In the genomic region with DNA sequence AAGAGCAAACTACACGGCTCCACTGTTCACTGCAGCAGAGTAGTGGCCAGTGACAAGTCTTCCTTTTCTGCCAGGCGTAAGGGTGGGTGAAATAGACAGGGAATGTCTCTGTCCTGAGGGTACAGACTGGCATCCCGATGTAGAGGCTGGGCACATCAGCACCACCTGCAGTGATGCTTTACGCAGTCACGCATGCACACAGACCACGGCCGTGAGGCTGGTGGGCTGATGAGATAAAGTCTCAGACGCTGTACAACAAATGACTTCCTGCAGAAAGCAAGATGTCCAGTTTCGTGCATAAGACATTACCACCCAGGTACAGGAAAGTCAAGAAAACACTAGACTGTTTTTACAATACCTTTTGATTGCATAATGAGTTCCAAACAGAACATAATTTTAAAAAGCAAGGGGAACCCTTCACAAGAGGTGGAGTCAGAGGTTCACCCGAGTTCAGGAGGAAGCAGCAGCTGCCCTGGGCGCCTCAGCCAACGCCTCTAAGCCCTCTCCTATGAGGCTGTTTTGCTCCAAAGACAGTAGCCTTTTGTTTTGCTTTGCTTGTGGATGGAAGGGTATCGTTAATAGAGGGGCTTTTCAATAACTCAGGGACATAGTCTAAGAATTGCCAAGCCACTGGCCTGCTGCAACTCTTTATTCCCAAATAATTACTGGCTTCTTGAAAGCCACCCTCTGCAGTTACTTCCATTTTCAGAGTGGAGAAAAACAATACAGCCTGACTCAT, we compare ENCODE assay signal across 12 mouse cellular contexts. TPM values are rescaled to one million over a fixed set of nuclear protein-coding genes. Genes with fewer than 3 reads are reported as not detected.
DNase-seq lines count a peak whose midpoint lies in the region; ATAC-seq and TF ChIP-seq lines count a peak whose summit lies in the region.
"Had no signal": no experiment of that assay in that cellular context is flagged by ENCODE, and none has a peak within 500 bp of the region (broad histone marks: within the 10 kb centered on the region; RNA-seq: fewer than 3 reads in every experiment).

No protein-coding gene starts in this region.

- H3K27me3 ChIP-seq in hindbrain, embryonic 10.5 days (ENCODE audit: insufficient read depth, poor library complexity, severe bottlenecking) = no peaks in the 10 kb centered on the region
- no peaks in the 10 kb centered on the region for H3K27me3 ChIP-seq in hindbrain, embryonic 12.5 days
- H3K27me3 ChIP-seq: CH12.LX had no signal

- peaks cover 88% of the 10 kb centered on the region for H3K79me2 ChIP-seq in macrophage (ENCODE audit: inconsistent target)

- TF ChIP-seq CTCF in embryonic fibroblast, embryonic 13.5 days (IDR thresholded peaks at IDR 0.05; ENCODE audit: borderline replicate concordance, insufficient read depth, low read length) = no peak

- WGBS in hindbrain, embryonic 10.5 days = 68% methylated on average over 13 of the region's 13 CpGs
- WGBS in hindbrain, embryonic 12.5 days = 61% methylated on average over 13 of the region's 13 CpGs
- WGBS in macrophage (ENCODE audit: missing documents) = 17% methylated on average over 13 of the region's 13 CpGs

- peak overlapping the region; percentile 50; the same call in 1 of the 2 replicates for H3K27ac ChIP-seq in hindbrain, embryonic 10.5 days
- H3K27ac ChIP-seq in hindbrain, embryonic 12.5 days = no peak overlapping the region; the same call in 1 of the 2 replicates
- H3K27ac ChIP-seq in embryonic fibroblast, embryonic 13.5 days (ENCODE audit: insufficient read depth, low read length) = peak overlapping the region; percentile 17; the same call in 1 of the 2 replicates
- H3K27ac ChIP-seq in macrophage = peak overlapping the region; percentile 90

- no peak overlapping the region for H3K9ac ChIP-seq in hindbrain, embryonic 12.5 days

- H3K4me3 ChIP-seq in hindbrain, embryonic 10.5 days = no peak overlapping the region
- H3K4me3 ChIP-seq in hindbrain, embryonic 12.5 days = no peak overlapping the region
- no peak overlapping the region for H3K4me3 ChIP-seq in embryonic fibroblast, embryonic 13.5 days (ENCODE audit: insufficient read depth, low read length)
- no peak overlapping the region; the same call in 1 of the 2 replicates for H3K4me3 ChIP-seq in macrophage (ENCODE audit: inconsistent target)

- H3K9me3 ChIP-seq in hindbrain, embryonic 10.5 days = no peaks in the 10 kb centered on the region
- no peaks in the 10 kb centered on the region for H3K9me3 ChIP-seq in hindbrain, embryonic 12.5 days (replicated peaks)

- no peak overlapping the region for H3K4me2 ChIP-seq in hindbrain, embryonic 12.5 days (replicated peaks)

- no peaks in the 10 kb centered on the region for H3K36me3 ChIP-seq in hindbrain, embryonic 10.5 days
- no peaks in the 10 kb centered on the region for H3K36me3 ChIP-seq in hindbrain, embryonic 12.5 days
- H3K36me3 ChIP-seq in macrophage (ENCODE audit: inconsistent target) = no peaks in the 10 kb centered on the region

- no peak for TF ChIP-seq POLR2A in embryonic fibroblast, embryonic 13.5 days (IDR thresholded peaks at IDR 0.05; ENCODE audit: low read depth, low read length)

- no peak for ATAC-seq in hindbrain, embryonic 12.5 days (ENCODE audit: low FRiP score)
- ATAC-seq: forebrain, embryonic 16.5 days had no signal

- H3K4me1 ChIP-seq in hindbrain, embryonic 10.5 days (replicated peaks) = peaks cover 18% of the 10 kb centered on the region
- H3K4me1 ChIP-seq in hindbrain, embryonic 12.5 days = peaks cover 7% of the 10 kb centered on the region; the same call in 1 of the 2 replicates
- no peaks in the 10 kb centered on the region; the same call in 1 of the 2 replicates for H3K4me1 ChIP-seq in embryonic fibroblast, embryonic 13.5 days (ENCODE audit: control insufficient read depth, insufficient read depth, low read length)

- no peak for DNase-seq in hindbrain, embryonic 10.5 days (ENCODE audit: low spot score)
- DNase-seq in Muller cell, postnatal 12 days (ENCODE audit: inconsistent ontology term) = peak; percentile 78
- DNase-seq in cerebellum, adult 18-20 months = no peak
- DNase-seq in right cerebral cortex, adult 18-20 months = no peak
- no peak for DNase-seq in right cerebral cortex, adult 2 months (ENCODE audit: low spot score in 2 of 2)
- DNase-seq: lung, postnatal 10 days; spleen, adult 18-20 months had no signal

RNA-seq across cellular contexts. Expression of a gene that starts 8.8 kb away (rescaled TPM):
- polyA plus RNA-seq in hindbrain, embryonic 10.5 days (2016; fragmentation: Nextera tagmentation; extraction: Ambion mirVana) = 26.8 and 30.8 TPM in 2 replicates
- polyA plus RNA-seq in hindbrain, embryonic 12.5 days (2016; fragmentation: Nextera tagmentation; extraction: Ambion mirVana) = 34.5 and 37.9 TPM in 2 replicates
- polyA plus RNA-seq in embryonic fibroblast, embryonic 13.5 days (2011; ENCODE audit: insufficient read length, low read depth, missing spikeins) = 47.2 and 57.3 TPM in 2 replicates
- 100 to 1,000 TPM in 2 of 26 experiments, 10 to 100 TPM in 24; 12.4 to 114 (median 48.7) TPM for total RNA-seq in macrophage (2018; cell fraction: chromatin; rRNA removed)
- total RNA-seq in macrophage (2018; cell fraction: cytosol; rRNA removed) = 100 to 1,000 TPM in 25 of 26 experiments, 10 to 100 TPM in 1; 95.8 to 167 (median 130) TPM
- 100 to 1,000 TPM in 23 of 26 experiments, 10 to 100 TPM in 3; 37.4 to 192 (median 141) TPM for total RNA-seq in macrophage (2018; cell fraction: nucleus; rRNA removed)
- polyA plus RNA-seq in macrophage (2018) = 73.6 to 152 TPM (median 101 TPM) in 3 replicates

RNA-seq across cellular contexts. Expression of a gene that starts 17.4 kb away (rescaled TPM):
- polyA plus RNA-seq in hindbrain, embryonic 10.5 days (2016; fragmentation: Nextera tagmentation; extraction: Ambion mirVana) = 113 and 128 TPM in 2 replicates
- 138 and 140 TPM in 2 replicates for polyA plus RNA-seq in hindbrain, embryonic 12.5 days (2016; fragmentation: Nextera tagmentation; extraction: Ambion mirVana)
- 44.1 and 45.0 TPM in 2 replicates for polyA plus RNA-seq in embryonic fibroblast, embryonic 13.5 days (2011; ENCODE audit: insufficient read length, low read depth, missing spikeins)
- total RNA-seq in macrophage (2018; cell fraction: chromatin; rRNA removed) = 100 to 1,000 TPM in 24 of 26 experiments, 10 to 100 TPM in 2; 88.5 to 241 (median 151) TPM
- total RNA-seq in macrophage (2018; cell fraction: cytosol; rRNA removed) = 10 to 100 TPM in 24 of 26 experiments, 1 to 10 TPM in 2; 9.6 to 28.3 (median 18.0) TPM
- 100 to 1,000 TPM in 11 of 26 experiments, 10 to 100 TPM in 15; 54.8 to 171 (median 85.8) TPM for total RNA-seq in macrophage (2018; cell fraction: nucleus; rRNA removed)
- 27.9 to 31.3 TPM (median 28.9 TPM) in 3 replicates for polyA plus RNA-seq in macrophage (2018)

RNA-seq across cellular contexts. Expression of a gene that starts 27.7 kb away (rescaled TPM):
- 6.4 and 8.3 TPM in 2 replicates for polyA plus RNA-seq in hindbrain, embryonic 10.5 days (2016; fragmentation: Nextera tagmentation; extraction: Ambion mirVana)
- 19.4 and 22.2 TPM in 2 replicates for polyA plus RNA-seq in hindbrain, embryonic 12.5 days (2016; fragmentation: Nextera tagmentation; extraction: Ambion mirVana)
- polyA plus RNA-seq in embryonic fibroblast, embryonic 13.5 days (2011; ENCODE audit: insufficient read length, low read depth, missing spikeins) = 5.8 and 9.3 TPM in 2 replicates
- not detected for total RNA-seq in macrophage (2018; cell fraction: chromatin; rRNA removed)
- total RNA-seq in macrophage (2018; cell fraction: cytosol; rRNA removed) = not detected
- not detected for total RNA-seq in macrophage (2018; cell fraction: nucleus; rRNA removed)
- polyA plus RNA-seq in macrophage (2018) = not detected in 3 replicates

RNA-seq across cellular contexts. Expression of a gene that starts 32.5 kb away (rescaled TPM):
- polyA plus RNA-seq in hindbrain, embryonic 10.5 days (2016; fragmentation: Nextera tagmentation; extraction: Ambion mirVana) = 0.81 and 1.5 TPM in 2 replicates
- polyA plus RNA-seq in hindbrain, embryonic 12.5 days (2016; fragmentation: Nextera tagmentation; extraction: Ambion mirVana) = 4.3 and 4.6 TPM in 2 replicates
- 2.2 and 2.8 TPM in 2 replicates for polyA plus RNA-seq in embryonic fibroblast, embryonic 13.5 days (2011; ENCODE audit: insufficient read length, low read depth, missing spikeins)
- 10 to 100 TPM in 9 of 26 experiments, 1 to 10 TPM in 7, under 1 TPM in 8, not detected in 2; 0.45 to 22.3 (median 5.9) TPM for total RNA-seq in macrophage (2018; cell fraction: chromatin; rRNA removed)
- total RNA-seq in macrophage (2018; cell fraction: cytosol; rRNA removed) = under 1 TPM in 12 of 26 experiments, not detected in 14; 0.05 to 0.93 (median 0.26) TPM
- total RNA-seq in macrophage (2018; cell fraction: nucleus; rRNA removed) = 10 to 100 TPM in 8 of 26 experiments, 1 to 10 TPM in 7, under 1 TPM in 9, not detected in 2; 0.24 to 24.9 (median 5.2) TPM
- polyA plus RNA-seq in macrophage (2018) = 0.07 to 1.2 TPM (median 0.88 TPM) in 3 replicates

RNA-seq across cellular contexts. Expression of a gene that starts 36.4 kb away (rescaled TPM):
- 0.55 and 1.3 TPM in 2 replicates for polyA plus RNA-seq in hindbrain, embryonic 10.5 days (2016; fragmentation: Nextera tagmentation; extraction: Ambion mirVana)
- polyA plus RNA-seq in hindbrain, embryonic 12.5 days (2016; fragmentation: Nextera tagmentation; extraction: Ambion mirVana) = 0.23 and 0.32 TPM in 2 replicates
- polyA plus RNA-seq in embryonic fibroblast, embryonic 13.5 days (2011; ENCODE audit: insufficient read length, low read depth, missing spikeins) = not detected in 2 replicates
- not detected for total RNA-seq in macrophage (2018; cell fraction: chromatin; rRNA removed)
- total RNA-seq in macrophage (2018; cell fraction: cytosol; rRNA removed) = not detected
- total RNA-seq in macrophage (2018; cell fraction: nucleus; rRNA removed) = not detected
- polyA plus RNA-seq in macrophage (2018) = not detected in 3 replicates
- polyA plus RNA-seq: forebrain, embryonic 16.5 days had no signal
